Mouse (Mus musculus): ENCODE measurements around the gene Irs2. TPM values are rescaled to one million over a fixed set of nuclear protein-coding genes. Genes with fewer than 3 reads are reported as not detected.

Irs2 gene
- total RNA-seq, 2 experiments from 2014 or later: 6.5 to 12.7 TPM

DNA sequence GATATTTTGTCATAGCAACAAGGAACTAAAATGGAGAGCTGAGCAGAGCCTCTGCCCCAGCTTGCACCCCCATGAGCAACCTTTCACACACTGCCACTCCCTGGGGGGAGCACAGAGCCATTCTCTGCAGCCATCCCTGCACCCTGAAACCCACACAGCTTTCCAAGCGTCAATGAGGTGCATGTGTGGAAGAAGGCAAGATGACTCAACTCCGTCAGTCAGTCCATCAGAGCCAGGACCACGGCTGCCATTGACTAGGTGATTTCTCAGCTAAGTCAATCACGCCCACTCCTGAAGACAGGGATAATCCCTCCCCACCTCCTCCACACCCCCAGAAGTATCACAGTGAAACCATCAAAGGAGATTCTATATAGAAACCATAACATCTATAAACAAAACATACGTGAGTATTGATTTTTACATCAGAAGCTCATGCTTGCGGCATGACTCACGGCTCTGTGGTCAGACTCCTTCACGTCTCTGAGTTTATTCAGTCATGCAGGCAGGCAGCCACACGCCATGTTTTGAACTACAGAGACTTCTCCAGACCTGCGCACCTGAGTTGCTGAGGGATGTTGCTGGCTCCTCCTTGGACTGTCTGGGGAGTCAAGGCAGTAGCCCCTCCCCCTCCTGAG lies 14.6 kb downstream of the Irs2 start:
- no peak for ATAC-seq (replicated peaks; ENCODE audit: low FRiP score, low TSS enrichment, poor library complexity, severe bottlenecking)

DNA sequence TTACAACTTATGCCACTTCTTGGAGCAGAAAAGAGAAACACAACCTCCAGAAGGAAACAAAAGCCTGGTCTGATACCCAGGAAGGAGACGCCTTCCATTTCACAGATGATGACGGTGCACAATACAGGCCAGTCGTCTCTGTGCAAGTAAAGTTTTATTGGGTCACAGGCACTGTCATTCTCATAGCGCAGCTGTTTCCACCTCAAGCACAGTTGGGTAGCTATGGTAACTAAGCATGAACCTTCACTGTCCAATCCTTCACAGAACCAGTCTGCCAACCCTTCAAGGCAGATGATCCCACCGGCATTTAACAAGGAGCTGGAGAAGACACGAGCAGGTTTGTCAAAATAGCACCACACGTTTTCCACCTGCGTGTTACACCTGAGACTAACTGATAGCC lies 16.2 kb downstream of the Irs2 start:
- ATAC-seq (replicated peaks; ENCODE audit: low FRiP score, low TSS enrichment, poor library complexity, severe bottlenecking): peak; percentile 25

DNA sequence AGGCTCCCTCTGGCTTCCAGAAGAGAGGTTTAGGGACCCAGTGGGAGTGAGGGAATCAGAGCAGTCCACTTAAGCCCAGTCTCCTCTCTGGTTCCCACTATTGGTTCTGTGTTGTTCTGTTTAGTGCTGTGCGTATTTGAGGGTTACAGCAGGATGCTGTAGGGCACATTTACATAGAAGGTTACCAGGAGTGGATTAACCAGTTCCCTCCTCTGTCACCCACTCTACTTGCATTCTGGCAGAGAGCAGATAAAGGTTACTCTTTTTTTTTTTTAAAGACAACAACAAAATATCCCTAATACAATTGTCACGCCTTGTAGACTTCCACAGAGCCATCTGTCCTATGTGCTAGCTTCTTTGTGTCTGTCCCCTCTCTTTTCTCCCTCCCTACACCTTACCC lies 16.9 kb downstream of the Irs2 start:
- peak; percentile 62 for ATAC-seq (replicated peaks; ENCODE audit: low FRiP score, low TSS enrichment, poor library complexity, severe bottlenecking)

DNA sequence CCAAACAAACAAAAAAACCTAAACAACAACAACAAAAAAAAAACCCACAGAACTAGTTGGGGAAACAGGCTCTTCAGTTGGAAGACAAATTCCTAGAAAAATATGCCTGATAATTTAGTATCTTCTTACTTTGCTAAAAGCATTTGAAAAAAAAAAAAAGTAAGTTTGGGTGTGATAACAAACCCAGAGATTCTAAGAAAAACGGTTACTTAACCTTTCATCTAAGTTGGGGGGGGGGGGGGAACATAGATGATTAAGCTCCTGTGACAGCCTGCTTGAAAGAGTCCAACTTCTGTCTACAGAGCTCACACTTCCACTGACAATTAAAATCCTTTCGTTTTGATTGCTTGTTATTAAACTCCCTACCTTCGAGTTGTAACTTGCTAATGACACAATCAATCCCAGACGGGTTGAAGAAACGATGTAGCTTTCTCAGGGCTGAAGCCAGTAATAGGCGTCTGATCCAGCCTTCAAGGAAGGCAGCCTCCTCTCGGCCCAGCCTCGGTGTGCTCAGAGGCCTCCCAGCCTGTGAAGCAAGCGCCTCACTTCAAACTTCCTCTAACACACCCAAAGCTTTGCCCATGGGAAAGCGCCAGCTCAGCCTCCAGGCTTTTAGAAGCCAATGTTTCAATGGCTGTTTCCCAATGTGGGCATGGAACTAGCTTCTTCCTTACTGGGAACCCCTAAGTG lies 17.7 kb downstream of the Irs2 start:
- 0 out of 2 replicates have a peak, but pooled peaks have one; percentile 18 for ATAC-seq (replicated peaks; ENCODE audit: low FRiP score, low TSS enrichment, poor library complexity, severe bottlenecking)

DNA sequence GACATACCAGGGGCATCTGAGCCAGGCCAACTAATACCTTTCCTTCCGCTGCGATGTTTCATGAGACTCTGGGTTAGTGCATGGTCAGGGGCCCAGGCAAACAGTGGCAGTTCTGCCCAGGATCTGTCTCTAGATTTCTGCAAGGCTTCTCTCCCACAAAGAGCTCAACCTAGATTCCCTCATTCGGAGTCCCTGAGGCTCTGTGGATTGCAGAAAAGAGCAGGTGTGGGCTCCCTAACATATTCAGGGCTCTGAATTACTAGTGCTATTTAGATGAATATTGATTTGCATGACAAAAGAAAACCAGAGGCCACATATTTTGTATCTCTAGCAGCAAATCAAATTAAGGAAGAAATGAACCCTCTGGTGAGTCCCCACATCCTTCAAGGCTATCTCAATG lies 18.3 kb downstream of the Irs2 start:
- ATAC-seq (replicated peaks; ENCODE audit: low FRiP score, low TSS enrichment, poor library complexity, severe bottlenecking): no peak

- peak; percentile 45 for ATAC-seq (replicated peaks; ENCODE audit: low FRiP score, low TSS enrichment, poor library complexity, severe bottlenecking)
Observed at GRCm38 (mm10) chr8:10986638-10987037, 21.6 kb downstream of the Irs2 start.

DNA sequence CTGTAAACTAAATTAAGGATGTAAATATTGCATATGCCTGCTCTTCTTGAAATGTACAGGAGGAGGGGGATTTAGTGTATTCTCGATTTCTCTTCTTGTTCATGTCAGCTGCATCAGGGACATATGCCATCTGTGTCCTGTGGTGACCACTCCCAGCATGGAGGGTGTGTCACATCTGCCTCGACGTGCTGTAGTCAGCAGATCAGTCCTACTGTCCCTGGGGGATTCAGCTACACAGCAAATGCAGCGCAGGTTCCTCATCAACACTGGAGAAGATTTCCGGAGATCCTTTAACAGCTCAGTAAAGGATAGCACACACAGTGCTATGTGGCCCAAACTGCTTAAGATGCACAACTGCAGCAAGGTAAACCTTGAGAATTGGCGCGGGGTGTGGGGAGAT lies 23.2 kb downstream of the Irs2 start:
- ATAC-seq (replicated peaks; ENCODE audit: low FRiP score, low TSS enrichment, poor library complexity, severe bottlenecking): no peak

GRCm38 (mm10) chr8:10980876-10981275 lies 27.4 kb downstream of the Irs2 start:
- no peak for ATAC-seq (replicated peaks; ENCODE audit: low FRiP score, low TSS enrichment, poor library complexity, severe bottlenecking)

- ATAC-seq (replicated peaks; ENCODE audit: low FRiP score, low TSS enrichment, poor library complexity, severe bottlenecking): no peak
Observed at GRCm38 (mm10) chr8:10979916-10980315, 28.3 kb downstream of the Irs2 start.

DNA sequence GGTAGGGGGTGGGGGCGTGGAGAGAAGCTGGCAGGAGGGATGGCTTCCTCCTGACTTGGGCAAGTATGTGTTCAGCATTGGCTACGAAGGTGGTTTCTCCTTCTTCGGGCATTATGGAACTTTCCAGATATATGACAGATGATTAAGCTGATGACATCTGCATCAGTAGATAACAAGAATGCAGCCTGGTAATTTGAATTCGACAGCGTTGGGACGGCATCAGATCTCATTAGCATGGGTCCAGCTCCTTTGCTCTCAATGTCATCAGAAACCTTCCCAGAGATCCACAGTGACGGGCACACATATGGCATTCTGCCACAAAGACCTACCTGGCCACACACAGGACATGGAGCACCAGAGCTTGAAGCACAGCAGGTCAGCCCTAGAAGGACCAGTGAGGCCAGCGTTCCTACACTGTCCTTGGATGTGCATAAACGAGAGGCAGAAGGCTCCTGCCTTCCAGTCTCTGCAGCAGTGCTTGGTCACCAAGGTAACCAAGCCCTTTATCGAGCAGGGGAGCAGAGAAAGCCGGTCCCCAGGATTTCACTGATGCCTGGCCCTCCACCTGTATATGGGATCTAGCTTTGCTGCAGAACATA lies 29.0 kb downstream of the Irs2 start:
- no peak for ATAC-seq (replicated peaks; ENCODE audit: low FRiP score, low TSS enrichment, poor library complexity, severe bottlenecking)

- ATAC-seq (replicated peaks; ENCODE audit: low FRiP score, low TSS enrichment, poor library complexity, severe bottlenecking): no peak
Observed at GRCm38 (mm10) chr8:10978377-10978776, 29.9 kb downstream of the Irs2 start.

DNA sequence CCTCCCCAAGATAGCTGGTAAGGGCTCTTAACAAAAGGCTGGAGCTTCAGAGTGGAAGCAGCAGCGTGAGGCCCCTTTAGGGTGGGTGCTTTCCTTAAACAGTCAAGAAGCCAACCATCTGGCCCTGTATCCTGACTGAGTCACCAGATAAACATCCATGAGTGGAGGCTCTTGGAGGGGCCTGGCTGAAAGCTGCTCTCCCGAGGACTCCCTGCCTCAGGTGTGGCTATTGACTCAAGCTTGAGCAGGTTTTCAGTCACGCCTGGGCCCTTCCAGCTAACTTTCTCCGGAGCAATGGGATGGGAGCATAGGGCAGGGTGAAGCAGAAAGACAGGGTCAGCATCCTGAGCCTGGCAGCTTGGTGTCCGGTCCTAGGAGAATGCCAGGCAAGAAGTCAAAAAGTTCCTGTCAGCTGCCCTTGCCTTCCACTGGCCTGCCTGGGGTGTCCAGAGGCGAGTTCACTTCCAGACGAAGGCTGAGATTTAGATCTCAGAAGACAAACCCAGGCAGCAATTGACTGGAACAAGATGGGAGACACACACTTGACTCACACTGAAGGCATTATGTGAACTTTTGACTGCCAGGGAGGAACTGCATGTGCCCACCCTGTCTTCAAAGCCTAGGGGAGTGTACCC lies 30.4 kb downstream of the Irs2 start:
- 0 out of 2 replicates have a peak, but pooled peaks have one; percentile 27 for ATAC-seq (replicated peaks; ENCODE audit: low FRiP score, low TSS enrichment, poor library complexity, severe bottlenecking)

GRCm38 (mm10) chr8:10974659-10975058 lies 33.6 kb downstream of the Irs2 start:
- no peak for ATAC-seq (replicated peaks; ENCODE audit: low FRiP score, low TSS enrichment, poor library complexity, severe bottlenecking)

DNA sequence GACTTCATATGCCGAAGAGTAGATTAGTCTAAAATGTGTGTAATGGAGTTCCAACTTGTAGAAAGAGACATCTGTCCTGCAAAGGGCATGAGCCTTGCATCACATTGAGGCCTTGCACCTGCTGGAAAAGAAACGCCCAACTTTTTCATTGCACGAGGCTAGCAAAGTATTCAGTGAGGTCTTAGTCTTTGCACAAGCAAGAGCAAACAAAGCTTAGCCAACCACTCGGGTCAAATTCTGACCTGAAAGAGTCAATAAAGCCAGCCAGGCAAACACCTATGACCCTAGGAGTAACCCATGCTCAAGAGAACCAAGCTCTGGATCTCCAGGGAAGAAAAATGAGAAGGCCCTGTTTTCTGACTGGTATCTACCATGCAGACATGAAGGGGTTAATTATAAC lies 34.1 kb downstream of the Irs2 start:
- ATAC-seq (replicated peaks; ENCODE audit: low FRiP score, low TSS enrichment, poor library complexity, severe bottlenecking): no peak

GRCm38 (mm10) chr8:10972851-10973452 lies 35.3 kb downstream of the Irs2 start:
- ATAC-seq (replicated peaks; ENCODE audit: low FRiP score, low TSS enrichment, poor library complexity, severe bottlenecking): no peak

- no peak for ATAC-seq (replicated peaks; ENCODE audit: low FRiP score, low TSS enrichment, poor library complexity, severe bottlenecking)
Observed at GRCm38 (mm10) chr8:10971984-10972383, 36.3 kb downstream of the Irs2 start.

- ATAC-seq (replicated peaks; ENCODE audit: low FRiP score, low TSS enrichment, poor library complexity, severe bottlenecking): peak; percentile 55; the same call in 1 of the 2 replicates
Observed at GRCm38 (mm10) chr8:10971509-10971908, 36.7 kb downstream of the Irs2 start.

DNA sequence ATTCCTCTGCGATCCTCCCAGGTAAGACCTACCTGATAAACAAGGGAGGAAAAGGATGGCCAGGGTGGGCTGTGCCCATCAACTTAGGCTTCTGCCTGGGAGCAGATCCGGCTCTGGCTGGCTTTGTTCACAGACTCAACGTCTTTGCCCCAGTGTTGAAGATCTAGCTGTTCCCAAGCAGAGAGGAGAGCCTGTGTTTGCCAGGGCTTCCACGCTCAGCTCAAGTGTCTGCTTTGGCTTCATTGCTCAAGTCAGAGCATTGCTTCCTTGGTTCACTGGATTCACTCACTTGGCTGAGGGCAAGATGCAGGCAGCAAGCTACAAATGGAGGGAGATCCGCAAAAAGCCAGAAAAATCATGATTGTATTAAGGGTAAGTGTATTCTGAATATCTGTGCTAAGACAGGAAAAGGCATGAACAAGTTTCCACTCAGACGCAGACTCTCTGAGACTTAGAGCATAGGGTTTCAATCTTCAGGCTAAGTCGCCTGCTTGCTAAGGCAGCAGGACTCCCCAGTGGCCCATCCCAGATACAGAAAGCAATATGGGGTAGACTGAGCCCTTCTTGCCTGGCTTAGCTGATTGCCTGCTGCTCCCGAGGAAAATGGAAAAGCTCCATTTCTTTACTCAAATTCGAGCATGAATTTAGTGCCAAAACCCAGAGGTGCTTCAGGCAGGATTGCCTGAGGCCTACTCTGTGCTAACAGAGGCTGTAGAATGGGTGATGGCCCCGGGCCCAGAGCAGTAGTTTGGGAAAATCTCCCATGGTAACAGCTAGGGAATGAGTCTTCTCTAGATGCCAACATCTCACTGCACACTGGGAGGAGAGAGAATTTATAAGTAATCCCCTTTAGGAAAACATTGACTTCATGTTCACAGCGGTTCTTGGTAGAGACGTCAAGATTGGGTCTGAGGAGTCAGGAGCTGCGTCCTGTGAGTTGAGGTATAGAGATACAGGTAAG lies 37.5 kb downstream of the Irs2 start:
- no peak for ATAC-seq (replicated peaks; ENCODE audit: low FRiP score, low TSS enrichment, poor library complexity, severe bottlenecking)

DNA sequence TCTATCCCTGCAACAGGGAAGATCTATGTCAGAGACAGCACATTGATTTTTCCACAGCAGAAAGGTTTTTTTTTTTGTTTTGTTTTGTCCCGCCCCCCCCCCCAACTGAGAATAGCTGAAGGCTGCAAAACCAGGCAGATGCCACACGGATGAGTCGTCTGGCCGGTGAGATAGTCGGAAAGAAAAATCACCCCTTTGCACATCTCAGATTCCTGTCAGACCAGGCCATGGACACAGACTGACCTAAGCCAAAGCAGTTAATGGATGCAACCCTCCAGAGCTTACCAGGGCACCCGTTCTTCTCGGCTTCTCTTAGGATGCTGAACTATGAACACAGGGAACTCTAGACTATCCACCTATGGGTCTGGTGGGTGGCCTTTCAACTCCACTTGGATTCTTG lies 39.6 kb downstream of the Irs2 start:
- no peak for ATAC-seq (replicated peaks; ENCODE audit: low FRiP score, low TSS enrichment, poor library complexity, severe bottlenecking)

All from megakaryocyte-erythroid progenitor cell, adult 5-6 weeks (primary cell).